Mouse (Mus musculus) T-helper 2 cell (primary cell): ENCODE results near the gene Kcna2.

Experiments used
- in situ Hi-C: fragments of 300-600 bp; cut with MboI, MseI; formaldehyde crosslinking; loops from one replicate; pipeline ENCODE4 v1.15.1; 2025; ENCODE audit warnings: high pct_unique_total_duplicates

Kcna2 gene

GRCm38 (mm10) chr3:107101456-107101786 is 475 bp downstream of the Kcna2 start:
- in situ Hi-C loops: loop anchor here (5.0 kb wide), 1 partner anchor 51 kb away; no protein-coding TSS in a partner anchor

DNA sequence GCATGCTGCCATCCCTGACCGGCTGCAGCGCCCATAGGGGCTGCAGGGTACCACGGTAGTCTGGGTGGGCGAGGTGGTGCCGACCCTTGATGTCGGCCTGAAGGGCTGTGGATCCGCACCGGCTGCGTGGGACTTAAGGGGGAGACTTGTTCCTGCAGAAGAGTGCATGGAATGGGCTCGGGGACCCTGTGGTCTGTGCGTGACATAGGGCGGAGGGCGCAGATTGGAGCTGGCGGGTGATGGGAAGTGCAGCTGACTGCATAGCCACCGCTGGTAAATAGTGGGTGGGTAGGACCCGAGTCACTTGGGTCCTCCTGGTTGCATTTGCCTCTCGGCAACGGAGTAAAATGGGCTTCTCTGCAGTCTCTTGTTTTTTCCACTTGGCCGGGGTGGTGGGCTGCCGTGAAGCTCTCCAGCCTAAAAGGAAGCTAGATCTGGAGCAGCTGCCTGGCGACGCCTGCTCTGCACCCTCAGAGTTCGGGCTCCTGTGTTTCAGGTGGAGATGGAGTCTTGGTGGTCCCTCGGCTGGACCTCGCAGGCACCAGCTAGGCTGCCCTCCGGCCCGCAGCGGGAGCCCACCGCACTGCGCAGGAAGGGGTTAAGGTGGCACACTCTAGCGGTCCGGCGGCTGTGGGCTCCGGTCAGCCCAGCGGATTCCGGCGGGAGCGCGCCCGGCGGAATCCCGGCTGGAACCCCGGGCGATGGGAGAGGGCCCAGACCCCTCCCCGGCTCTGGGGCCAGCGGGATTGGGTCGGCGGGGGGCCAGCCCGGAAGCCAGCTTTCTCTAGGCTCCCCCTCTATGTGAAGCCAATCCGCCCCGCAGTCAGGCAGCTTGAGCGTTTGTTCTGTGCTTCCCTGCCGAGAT is 1.1 kb downstream of the Kcna2 start:
- in situ Hi-C loops: loop anchor here (5.0 kb wide), 1 partner anchor 50 kb away; no protein-coding TSS in a partner anchor

GRCm38 (mm10) chr3:107103041-107103440 is 2.1 kb downstream of the Kcna2 start:
- in situ Hi-C loops: loop anchor here (5.0 kb wide), 1 partner anchor 49 kb away; no protein-coding TSS in a partner anchor

GRCm38 (mm10) chr3:107103462-107103861 is 2.5 kb downstream of the Kcna2 start:
- in situ Hi-C loops: loop anchor here (5.0 kb wide), 1 partner anchor 49 kb away; no protein-coding TSS in a partner anchor

DNA sequence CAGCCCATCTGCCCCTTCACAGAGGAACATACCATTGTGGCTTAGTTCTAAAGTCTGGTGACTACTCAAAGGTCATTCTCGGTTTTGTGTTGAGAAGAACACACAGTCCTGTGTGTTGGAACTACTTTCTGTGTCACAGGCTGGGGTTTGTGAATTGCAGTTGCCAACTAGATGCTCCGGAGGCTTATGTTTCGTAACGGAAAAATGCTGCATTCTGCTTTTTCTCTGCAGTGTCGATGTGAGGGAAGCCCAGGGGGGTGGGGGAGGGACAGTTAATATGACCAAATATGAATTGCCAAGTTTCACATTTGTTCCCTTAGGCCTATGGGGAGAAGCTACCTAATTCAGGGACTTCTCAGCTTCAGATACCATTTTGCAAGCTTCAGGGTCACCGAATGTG is 5.0 kb downstream of the Kcna2 start:
- in situ Hi-C loops: no loop called here

DNA sequence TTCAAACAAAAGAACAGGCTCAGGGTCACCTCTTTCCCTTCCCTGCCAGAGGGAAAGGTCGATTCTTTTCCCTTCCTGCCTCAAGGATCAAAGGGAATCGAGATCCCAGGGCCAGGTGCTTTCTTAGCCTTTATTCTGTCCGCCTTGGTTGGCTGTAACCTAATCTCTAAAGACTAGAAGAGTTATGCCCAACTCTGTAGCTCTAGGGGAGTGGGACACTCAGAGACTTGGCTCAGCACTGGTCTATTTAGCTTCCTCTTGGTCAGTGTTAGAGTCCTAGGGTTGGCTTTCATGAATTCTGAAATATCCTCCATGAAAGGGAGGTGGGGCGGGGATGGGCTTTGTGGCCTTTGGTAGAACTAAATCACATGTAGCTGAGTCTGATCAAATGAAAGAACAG is 11.6 kb downstream of the Kcna2 start:
- in situ Hi-C loops: no loop called here

- in situ Hi-C loops: no loop called here
Observed at GRCm38 (mm10) chr3:107112932-107113659, 12.2 kb downstream of the Kcna2 start.

DNA sequence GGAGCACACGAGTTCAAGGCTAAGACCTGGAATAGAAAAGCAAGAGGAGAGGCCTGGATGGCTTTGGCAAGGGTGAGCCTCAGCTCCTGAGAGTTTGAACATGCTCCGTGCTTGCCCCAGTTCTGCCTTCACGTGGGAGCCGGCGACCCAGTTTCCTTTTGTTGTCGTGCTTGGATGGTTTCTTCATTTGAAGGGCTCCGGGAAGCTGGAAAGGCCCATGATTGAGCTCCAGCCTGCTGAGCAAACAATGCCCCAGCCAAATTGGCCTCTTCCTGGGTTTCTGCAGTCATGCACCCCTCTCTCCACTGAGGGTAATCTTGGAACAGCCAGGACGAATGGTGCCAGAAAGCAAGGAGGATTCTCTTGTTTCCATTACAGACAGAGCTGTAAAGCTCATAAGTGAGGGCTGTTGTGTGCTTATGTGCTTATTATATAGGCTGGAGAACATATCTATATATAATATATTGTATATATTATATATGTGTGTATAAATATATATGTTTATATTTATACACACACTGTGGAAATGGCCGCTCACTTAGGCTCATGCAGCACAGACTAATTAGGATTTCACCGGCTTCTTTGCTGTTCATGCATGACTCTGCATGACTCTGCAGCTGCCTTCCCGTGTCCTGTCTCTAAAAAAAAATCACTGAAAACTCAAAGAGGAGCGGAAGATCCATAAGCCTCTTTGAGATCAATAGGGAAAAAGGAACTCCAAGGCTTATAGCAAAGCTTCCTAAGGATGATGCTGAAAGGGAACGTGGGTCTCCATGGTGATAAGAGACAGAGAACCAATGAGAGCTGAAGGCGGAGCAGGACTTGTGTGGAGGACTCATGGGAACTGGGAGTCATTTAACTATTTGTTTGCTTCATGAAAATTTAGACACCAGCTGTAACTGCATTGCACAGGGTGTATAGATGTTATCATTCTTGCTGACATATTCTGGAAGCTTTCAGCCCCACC is 13.1 kb downstream of the Kcna2 start:
- in situ Hi-C loops: no loop called here

GRCm38 (mm10) chr3:107114941-107115340 is 14.0 kb downstream of the Kcna2 start:
- in situ Hi-C loops: no loop called here

DNA sequence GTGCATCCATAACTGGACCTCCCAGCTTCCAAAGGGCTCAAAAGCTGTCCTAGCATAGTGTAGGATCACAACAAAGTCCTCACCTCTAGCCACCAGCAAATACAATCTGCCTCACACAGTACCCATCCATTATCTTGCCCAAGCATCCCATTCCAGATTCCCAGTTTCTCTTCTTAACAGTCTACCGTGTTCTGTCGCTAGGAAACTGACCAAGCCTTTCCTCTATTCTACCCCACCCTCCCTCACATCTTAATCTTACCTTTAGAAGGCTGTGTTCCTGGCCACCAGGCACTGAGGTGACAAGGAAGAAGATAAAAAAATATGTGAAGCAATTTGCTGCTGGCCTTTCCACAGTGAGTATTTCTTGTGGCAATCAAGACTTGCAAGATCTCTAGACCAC is 14.8 kb downstream of the Kcna2 start:
- in situ Hi-C loops: no loop called here

GRCm38 (mm10) chr3:107119864-107120564 is 19.1 kb downstream of the Kcna2 start:
- in situ Hi-C loops: no loop called here

GRCm38 (mm10) chr3:107122306-107122705 is 21.4 kb downstream of the Kcna2 start:
- in situ Hi-C loops: no loop called here

- in situ Hi-C loops: no loop called here
Observed at GRCm38 (mm10) chr3:107127667-107128066, 26.7 kb downstream of the Kcna2 start.

DNA sequence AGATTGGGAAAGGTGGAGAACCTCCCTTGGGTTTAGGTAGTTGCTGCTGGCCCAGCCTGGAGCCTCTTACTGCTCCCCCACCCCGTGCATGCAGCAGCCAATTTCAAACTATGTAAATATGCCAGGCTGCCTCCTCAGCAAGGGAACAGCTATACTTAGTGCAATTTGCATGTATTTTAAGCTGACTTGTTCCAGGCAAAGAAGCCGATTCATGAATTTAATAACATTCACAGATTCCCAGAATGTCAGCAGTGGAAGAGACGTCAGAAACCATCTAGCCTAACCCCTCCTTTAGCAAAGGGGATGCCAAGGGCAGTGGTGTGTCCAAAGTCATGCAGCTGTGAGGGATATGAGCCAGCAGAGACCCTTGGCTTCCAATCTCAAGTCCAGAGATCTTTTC is 27.5 kb downstream of the Kcna2 start:
- in situ Hi-C loops: no loop called here

- in situ Hi-C loops: no loop called here
Observed at GRCm38 (mm10) chr3:107129251-107129650, 28.3 kb downstream of the Kcna2 start.

- in situ Hi-C loops: no loop called here
Observed at GRCm38 (mm10) chr3:107130661-107131326, 29.8 kb downstream of the Kcna2 start.

DNA sequence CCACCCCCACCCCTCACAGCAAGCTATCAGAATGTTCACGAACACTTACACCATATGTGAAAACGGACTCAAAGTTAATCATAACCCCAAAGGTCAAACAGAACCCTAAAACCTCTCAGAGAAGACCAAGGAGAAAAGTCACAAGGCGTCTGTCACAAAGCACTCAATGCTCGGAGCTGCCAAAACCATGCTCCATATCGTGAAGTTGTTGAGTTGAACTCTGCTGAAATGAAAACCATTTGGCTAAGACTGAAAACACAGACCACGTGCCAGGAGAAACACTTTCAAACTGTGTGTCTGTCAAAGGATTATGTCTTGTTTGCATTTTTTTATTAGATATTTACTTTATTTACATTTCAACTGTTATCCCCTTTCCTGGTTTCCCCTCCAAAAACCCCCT is 30.9 kb downstream of the Kcna2 start:
- in situ Hi-C loops: no loop called here

DNA sequence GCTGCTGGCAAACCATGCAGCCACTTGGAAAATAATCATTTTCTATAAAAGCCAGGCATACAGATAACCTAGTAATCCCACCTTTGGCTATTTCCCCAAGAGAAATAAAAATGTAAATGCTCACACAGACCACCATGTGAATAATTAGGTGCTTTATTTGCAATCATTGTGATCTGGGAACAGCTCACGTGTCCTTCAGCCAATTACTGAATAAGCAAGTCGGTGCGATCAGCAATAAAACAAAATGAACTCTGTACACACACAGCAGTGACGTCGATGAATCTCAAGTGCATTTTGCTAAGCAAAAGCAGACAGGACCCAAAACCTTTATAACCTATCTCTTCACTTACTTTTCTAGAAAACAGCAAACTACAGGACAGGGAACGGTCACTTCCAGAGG is 31.7 kb downstream of the Kcna2 start:
- in situ Hi-C loops: no loop called here

DNA sequence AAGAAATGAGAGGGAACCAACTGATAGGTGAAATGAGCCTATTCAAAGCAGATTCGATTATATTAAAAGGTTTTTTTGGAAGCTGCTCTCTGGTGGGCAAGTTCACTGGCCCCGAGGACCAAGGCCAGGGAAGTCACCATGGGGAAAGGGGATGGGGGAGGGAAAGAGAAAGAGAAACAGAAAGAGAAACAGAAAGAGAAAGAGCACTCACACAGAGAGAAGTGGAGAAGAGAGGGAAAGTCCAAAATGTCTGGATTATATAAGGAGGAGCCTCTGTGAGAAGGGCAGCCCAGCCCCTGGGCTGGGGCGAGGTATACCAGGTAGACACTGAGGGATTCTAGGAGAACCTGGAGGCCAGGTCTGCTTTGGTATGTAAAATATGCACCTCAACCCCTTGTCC is 33.5 kb downstream of the Kcna2 start:
- in situ Hi-C loops: no loop called here

DNA sequence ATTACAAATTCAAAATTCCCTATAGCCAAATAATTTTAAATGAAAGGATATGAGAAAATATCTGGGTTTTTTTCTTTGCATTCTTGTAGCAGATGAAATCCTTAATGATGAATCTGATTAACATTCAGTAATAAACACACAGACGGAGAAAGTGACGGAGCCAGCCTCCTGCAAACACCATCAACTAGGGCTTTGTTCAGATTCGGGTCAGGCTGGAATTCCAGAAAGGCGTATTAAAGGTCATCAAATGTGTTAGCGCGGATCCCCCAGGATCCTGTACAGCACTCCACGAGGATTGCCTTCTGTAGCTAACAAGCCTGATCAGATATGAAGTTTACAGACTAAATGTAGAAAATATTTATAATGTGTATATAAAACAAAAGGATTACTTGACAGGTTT is 46.2 kb downstream of the Kcna2 start:
- in situ Hi-C loops: no loop called here
